Mouse (Mus musculus) stomach, postnatal 0 days (tissue): ENCODE measurements around the gene Ocrl.

Source experiments
- CTCF ChIP-seq: IDR thresholded peaks from 2 replicates; pipeline ENCODE4 v1.5.1; 2016; ENCODE audit warnings: antibody characterized with exemption, low read depth, mild to moderate bottlenecking, moderate library complexity
- EP300 ChIP-seq: optimal IDR thresholded peaks from 2 replicates; pipeline ENCODE3; 2016; ENCODE audit warnings: antibody characterized with exemption

DNA sequence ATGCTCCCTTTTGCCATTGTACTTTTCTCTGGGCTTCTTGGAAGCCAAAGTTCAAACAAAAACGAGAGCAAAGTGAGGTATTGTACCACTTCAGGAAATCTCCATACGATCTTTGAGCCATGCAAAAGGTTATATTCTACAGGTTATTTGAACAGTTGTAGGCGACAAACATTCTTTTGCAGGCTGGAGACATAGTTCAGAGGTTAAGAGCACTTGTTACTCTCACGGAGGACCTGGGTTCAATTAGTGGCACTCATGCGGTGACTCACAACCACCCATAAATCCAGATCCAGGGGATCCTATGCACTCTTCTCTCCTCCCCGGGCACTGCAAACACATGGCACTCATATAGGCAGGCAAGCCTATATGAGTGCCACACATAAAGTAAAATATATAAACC, 29.4 kb upstream of the Ocrl start:
- no peak for TF ChIP-seq CTCF
- no peak for TF ChIP-seq EP300
